Mouse (Mus musculus): Measurements from ENCODE around the gene Asb15.

The Asb15 gene

GRCm38 (mm10) chr6:24528064-24528243, at the start of gene Asb15:
TSS of gene Asb15 (plus strand) at chr6:24528144.
- in situ Hi-C loops (cut with MboI) = no loop called here

DNA sequence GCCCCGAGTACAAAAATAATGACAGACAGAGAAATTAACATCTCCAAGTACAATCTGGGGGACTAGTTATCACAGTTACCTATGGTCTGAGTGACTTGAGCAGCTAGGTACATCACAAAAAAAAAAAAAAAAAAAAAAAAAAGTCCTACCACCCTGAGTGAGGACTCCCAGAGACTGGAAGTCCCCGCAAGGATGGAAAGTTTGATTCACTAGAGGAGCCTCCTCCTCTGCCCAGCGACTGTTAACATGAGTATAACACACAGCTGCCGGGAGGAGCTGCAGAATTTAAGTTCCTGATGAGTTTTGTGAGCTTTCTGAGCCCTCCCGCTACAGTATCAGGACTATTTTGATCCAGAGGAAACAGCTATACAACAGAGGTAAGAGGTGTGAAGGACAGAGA, 41.4 kb upstream of the Asb15 start:
- in situ Hi-C loops (cut with MboI) = no loop called here

DNA sequence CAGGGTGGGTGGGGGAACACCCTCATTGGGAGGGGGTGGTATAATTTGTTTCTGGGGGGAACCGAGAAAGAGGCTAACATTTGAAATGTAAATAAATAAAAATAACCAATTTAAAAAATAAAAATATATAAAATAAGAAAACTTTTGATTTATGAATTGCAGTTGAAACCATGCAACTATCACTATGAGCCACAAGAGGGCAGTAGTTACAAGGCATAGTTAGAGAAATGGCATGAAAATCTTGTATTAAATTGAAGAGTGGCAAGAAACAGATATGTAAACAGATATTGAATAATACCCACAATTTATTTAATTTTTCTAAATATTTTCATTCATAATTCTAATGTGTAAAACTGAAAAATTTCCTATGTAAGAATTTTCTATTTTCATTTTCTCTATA, 37.6 kb upstream of the Asb15 start:
- in situ Hi-C loops (cut with MboI) = no loop called here

- in situ Hi-C loops (cut with MboI) = no loop called here
Observed at GRCm38 (mm10) chr6:24504141-24504540, 23.8 kb upstream of the Asb15 start.

- in situ Hi-C loops (cut with MboI) = no loop called here
Observed at GRCm38 (mm10) chr6:24514552-24515284, 13.2 kb upstream of the Asb15 start, which contains the start of gene Iqub. TSS of gene Iqub (minus strand) at chr6:24515067.

- in situ Hi-C loops (cut with MboI) = no loop called here
Observed at GRCm38 (mm10) chr6:24516197-24516596, 11.7 kb upstream of the Asb15 start.

DNA sequence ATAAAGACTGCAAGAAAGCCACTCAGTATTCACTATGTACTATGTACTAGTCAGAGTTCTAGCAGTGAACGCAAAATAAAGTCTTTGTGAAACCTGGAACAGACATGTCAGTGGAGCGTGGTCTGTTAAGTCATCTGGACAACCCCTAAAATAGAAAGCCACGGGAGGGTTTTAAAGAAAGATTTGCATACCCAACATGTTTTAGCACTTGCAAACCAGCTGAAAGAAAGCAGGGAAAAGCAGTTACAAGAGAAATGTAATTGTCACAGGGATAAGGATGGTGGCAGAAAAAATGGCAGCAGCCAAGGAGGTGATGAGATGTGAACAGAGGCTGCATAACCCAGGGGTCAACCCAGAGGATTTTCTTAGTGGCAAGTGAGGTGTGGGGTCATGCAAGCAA, 2.2 kb upstream of the Asb15 start:
- in situ Hi-C loops (cut with MboI) = no loop called here

- in situ Hi-C loops (cut with MboI) = no loop called here
Observed at GRCm38 (mm10) chr6:24527155-24528063, 535 bp upstream of the Asb15 start, which contains the start of gene Ndufa5. TSS of gene Ndufa5 (minus strand) at chr6:24528013.

GRCm38 (mm10) chr6:24530166-24530565, 2.2 kb downstream of the Asb15 start:
- in situ Hi-C loops (cut with MboI) = no loop called here

GRCm38 (mm10) chr6:24530711-24531420, 2.9 kb downstream of the Asb15 start:
- in situ Hi-C loops (cut with MboI) = no loop called here

DNA sequence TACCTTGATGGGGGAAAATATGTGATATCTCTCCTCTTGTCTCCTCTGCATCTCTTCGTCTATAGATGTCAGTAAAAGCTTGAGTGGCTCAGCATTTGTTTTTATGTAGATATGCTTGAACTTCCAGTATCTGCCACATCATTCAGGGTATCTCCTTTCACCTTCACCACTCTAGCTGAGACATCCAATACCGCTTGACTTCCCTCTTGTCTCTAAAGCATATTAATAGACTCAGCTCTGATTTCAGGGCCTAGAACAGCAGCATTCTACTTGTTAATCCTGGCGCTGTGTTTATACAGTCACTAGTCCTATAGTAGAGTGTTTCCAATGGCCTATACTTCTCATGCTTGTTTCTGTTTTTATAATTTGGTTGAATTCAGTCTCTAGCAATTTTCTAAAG, 4.9 kb downstream of the Asb15 start:
- in situ Hi-C loops (cut with MboI) = no loop called here

DNA sequence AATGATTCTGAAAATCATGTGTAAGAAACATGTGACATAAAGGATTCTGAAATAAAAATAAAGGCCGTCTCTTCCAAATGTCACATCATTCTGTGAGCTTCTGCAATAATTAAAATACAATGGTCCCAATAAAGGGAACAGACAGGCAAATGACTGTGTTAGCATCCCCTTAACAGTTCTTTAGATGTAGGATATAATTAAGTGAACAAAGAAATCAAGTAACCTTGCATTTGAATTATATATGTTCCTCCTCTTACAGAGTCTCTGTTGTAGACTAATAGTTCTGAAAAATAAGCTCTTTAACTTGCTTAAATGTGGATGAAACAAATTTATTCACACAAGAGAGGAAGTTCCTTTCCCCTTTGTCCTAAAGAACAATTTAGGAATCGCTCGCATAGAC, 10.5 kb downstream of the Asb15 start:
- in situ Hi-C loops (cut with MboI) = no loop called here

- in situ Hi-C loops (cut with MboI) = no loop called here
Observed at GRCm38 (mm10) chr6:24540106-24540505, 12.2 kb downstream of the Asb15 start.

DNA sequence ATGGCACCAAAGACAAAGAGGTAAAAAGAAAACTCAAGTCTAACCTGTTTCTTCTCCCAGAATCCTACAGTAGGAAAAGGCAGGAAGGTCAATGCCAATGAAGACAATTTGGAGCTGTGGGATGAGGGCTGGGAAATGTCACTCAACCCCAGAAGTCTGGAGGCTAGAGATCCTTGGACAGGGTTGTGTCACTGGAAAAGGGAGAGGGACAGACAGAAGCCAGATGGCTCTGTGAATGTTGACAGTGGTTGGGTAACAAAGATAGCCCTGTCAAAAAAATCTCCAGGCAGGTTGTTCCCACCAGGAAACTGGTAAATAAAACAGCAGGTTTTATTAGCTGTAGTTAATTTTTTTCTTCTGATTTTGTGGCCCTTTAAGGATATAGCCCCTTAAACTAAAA, 14.4 kb downstream of the Asb15 start:
- in situ Hi-C loops (cut with MboI) = no loop called here

DNA sequence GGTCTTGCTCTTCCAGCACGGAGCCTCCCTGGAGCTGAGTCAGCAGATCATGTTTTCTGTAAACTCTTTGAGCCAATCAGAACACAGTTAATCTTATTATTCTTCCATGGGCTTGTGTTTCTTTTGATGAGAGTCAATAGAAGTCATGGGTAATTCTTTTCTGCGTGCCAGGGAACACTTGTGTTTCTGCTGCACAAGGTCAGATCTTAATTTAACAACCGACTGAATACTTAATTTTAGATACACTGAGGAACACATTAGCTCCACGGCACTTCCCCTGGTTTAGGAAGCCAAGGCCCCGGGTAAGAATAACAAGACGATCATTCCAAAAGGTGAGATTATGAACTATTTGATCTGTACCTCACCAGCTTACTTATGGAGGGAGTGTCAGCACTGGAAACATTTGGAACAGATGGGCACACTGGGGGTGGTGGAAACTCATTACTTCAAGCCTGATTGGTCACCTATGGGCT, 15.2 kb downstream of the Asb15 start:
- in situ Hi-C loops (cut with MboI) = no loop called here

GRCm38 (mm10) chr6:24546716-24547420, 18.9 kb downstream of the Asb15 start:
- in situ Hi-C loops (cut with MboI) = no loop called here

GRCm38 (mm10) chr6:24549801-24550200, 21.9 kb downstream of the Asb15 start:
- in situ Hi-C loops (cut with MboI) = no loop called here

- in situ Hi-C loops (cut with MboI) = no loop called here
Observed at GRCm38 (mm10) chr6:24552046-24552445, 24.1 kb downstream of the Asb15 start.

DNA sequence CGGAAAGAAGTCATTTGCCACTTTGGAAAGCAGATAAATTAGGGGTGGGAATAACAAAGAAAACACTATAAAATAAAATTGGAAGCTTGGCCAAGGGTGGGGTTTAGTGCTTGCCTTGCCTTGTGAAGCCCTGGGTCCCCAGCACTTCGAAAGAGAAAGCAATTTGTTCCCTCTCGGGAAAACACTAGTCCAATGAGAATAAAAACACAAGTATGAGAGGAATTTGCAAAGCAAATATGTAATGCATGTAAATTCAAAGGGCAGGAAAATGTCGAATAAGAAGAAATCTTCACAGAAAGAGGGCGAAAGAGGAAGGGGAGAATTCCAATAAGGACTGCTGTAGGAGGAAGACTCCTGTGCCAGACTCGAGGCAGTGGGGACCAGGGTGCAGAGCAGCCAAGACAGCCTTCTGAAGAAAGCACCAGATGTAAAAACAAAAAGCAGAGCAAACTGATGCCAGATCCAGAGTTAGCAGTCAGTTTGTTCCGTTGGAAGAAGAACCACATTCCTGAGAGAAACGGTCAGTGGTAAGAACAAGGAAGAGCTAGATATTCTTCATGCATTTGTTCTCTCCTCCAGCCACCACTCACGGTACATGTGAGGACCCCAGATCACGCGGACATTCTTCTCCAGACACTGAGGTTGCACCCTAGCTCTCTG, 26.6 kb downstream of the Asb15 start:
- in situ Hi-C loops (cut with MboI) = no loop called here

GRCm38 (mm10) chr6:24555488-24555887, 27.5 kb downstream of the Asb15 start:
- in situ Hi-C loops (cut with MboI) = no loop called here

DNA sequence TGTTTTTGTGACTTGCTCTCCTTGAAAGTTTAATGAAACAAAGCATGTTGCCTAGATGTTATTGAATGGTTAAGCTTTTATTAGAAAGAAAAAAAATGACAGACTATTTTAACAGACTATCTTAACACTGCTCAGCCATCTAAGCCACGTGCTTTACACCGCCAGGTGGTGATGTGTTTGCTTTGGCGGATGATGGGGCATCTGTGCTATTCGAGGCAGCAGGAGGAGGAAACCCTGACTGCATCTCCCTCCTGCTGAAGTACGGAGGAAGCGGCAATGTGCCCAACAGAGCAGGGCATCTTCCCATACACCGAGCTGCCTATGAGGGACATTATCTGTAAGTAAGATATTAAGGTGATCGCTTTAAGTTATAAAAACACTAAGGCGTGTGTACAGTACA, 36.1 kb downstream of the Asb15 start:
- in situ Hi-C loops (cut with MboI) = no loop called here
